Mouse (Mus musculus): Measurements from ENCODE around the gene Serpina1f. TPM values are rescaled to one million over a fixed set of nuclear protein-coding genes. Genes with fewer than 3 reads are reported as not detected.
"Not testable (repeated sequence)": the region's sequence is repeated elsewhere in the genome, so short reads cannot be mapped to it uniquely, and the experiment has no call there.

Serpina1f gene
- polyA plus RNA-seq, 1 experiment from 2014 or later: not detected

DNA sequence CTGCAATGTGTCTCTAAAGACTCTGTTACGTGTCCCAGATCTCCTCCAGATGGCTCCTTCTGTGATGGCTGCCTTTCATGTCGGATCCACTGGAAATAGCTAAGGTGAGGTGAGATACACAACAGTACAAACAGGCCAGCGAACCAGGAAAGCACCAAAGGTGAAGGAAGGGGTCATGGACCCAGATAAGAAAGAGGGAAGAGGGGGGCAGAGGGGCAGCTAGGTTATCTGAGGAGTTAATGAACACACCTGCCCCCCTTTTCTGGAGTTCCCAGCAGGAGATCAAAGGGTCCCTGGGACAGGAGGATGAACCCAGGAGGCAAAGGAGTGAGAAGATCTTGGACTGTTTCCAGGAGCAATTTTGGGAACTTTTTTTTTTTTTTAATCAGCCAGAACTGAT, 9.9 kb downstream of the Serpina1f start:
- H3K27me3 ChIP-seq: no peaks in the 10 kb centered on the region
- no peak for ATAC-seq (ENCODE audit: insufficient number of reproducible peaks, insufficient read depth, low FRiP score, low TSS enrichment)
- no peak overlapping the region for H3K9ac ChIP-seq
- H3K4me3 ChIP-seq: no peak overlapping the region
- WGBS: 78% methylated on average over 3 of the region's 3 CpGs
- no peak overlapping the region for H3K27ac ChIP-seq
- no peaks in the 10 kb centered on the region for H3K4me1 ChIP-seq
- no peaks in the 10 kb centered on the region for H3K36me3 ChIP-seq
- H3K4me2 ChIP-seq (replicated peaks): no peak overlapping the region
- no peaks in the 10 kb centered on the region for H3K9me3 ChIP-seq

DNA sequence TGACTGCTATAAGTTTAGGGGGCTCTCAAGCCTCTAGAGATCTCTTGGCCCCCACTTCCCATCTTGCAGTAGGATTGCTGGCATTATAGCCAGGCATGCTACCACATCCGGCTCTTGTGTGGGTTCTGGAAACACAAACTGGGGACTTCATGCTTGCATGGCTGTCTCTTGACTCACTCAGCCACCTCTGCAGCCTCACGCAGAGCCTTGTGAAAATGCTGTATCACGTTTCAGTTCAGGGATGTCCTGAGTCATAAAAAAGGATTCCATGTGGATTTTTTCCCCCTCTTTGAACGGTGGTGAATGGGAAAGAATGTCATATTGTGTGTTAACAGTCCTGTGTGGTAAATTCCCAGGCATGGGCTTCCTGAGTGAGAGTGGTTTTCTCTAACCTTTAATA, 11.6 kb downstream of the Serpina1f start:
- no peak for ATAC-seq (ENCODE audit: insufficient number of reproducible peaks, insufficient read depth, low FRiP score, low TSS enrichment)
- WGBS: 48% methylated on average over 4 of the region's 4 CpGs

DNA sequence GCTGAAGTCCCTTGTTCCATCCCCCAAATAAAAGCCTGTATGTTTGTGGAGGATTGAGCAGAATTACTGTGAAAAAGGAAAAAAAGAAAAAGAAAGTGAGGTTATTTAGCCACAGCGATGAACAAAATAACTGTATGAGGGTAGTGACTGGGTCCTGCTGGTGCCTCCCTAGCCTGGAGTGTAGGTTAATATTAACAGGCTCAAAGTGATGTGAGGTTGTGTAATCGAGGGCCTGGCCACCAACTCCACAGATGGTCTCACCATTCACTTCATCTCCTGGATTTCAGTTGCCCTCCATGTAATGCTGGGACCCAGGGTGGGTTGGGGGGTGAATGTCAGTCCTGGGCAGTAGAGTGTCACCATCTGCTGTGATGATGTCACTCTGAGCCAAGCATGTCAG, 13.6 kb downstream of the Serpina1f start:
- H3K9ac ChIP-seq: no peak overlapping the region
- WGBS: 81% methylated on average over 2 of the region's 2 CpGs
- no peaks in the 10 kb centered on the region for H3K27me3 ChIP-seq
- no peaks in the 10 kb centered on the region for H3K9me3 ChIP-seq
- no peak overlapping the region for H3K27ac ChIP-seq
- ATAC-seq (ENCODE audit: insufficient number of reproducible peaks, insufficient read depth, low FRiP score, low TSS enrichment): no peak
- no peaks in the 10 kb centered on the region for H3K36me3 ChIP-seq
- no peak overlapping the region for H3K4me3 ChIP-seq
- H3K4me2 ChIP-seq (replicated peaks): no peak overlapping the region
- H3K4me1 ChIP-seq: no peaks in the 10 kb centered on the region

More for the DNA sequence above, 11.6 kb downstream of the Serpina1f start:
- Histone ChIP-seq H3K27me3 (no peaks in the 10 kb centered on the region), H3K9me3 (no peaks in the 10 kb centered on the region), H3K4me3 (no peak overlapping the region), H3K27ac (no peak overlapping the region), H3K4me2 (replicated peaks) (no peak overlapping the region), H3K9ac (no peak overlapping the region), H3K36me3 (no peaks in the 10 kb centered on the region), H3K4me1 (no peaks in the 10 kb centered on the region)

DNA sequence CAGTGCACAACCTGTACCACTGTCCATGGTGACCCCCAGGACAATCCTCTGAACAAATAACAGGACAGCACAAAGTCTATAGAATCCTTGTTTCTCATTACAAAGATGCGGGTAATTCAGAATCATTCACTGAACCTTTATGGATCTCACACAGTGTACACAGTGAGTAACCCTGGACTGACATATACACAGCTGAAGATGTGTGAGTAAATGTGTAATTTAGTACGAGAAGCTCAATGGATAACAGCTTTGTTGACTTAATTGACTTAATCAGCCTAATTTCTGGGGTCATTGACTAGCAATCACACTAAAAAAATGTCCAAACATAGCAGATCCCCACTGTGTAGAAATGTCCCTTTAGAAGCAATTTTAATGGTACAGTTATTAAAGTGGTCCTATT, 14.2 kb downstream of the Serpina1f start:
- Histone ChIP-seq H3K4me2 (replicated peaks) (no peak overlapping the region), H3K4me3 (no peak overlapping the region), H3K9me3 (no peaks in the 10 kb centered on the region), H3K9ac (no peak overlapping the region), H3K4me1 (no peaks in the 10 kb centered on the region), H3K36me3 (no peaks in the 10 kb centered on the region), H3K27me3 (no peaks in the 10 kb centered on the region), H3K27ac (no peak overlapping the region)
- no peak for ATAC-seq (ENCODE audit: insufficient number of reproducible peaks, insufficient read depth, low FRiP score, low TSS enrichment)
- WGBS: 71% methylated on average over 2 of the region's 2 CpGs

DNA sequence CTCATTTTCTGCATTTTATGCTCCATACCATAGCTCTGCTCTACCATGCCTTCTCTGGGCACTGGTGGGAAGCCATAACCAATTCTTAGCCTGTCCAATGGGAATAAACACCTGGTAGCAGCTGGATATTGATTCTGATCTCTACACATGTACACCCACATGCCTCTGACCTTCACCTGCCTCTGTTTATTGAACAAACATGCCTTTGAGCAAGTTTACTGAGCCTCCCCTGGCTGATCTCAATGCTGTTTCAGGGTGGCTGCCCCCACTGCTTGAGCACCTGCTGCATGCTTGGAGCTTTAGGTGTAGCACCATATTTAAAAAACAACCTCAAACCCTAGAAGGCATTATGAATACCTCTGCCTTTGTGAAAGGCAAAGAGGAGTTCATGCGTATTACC, 15.5 kb downstream of the Serpina1f start:
- H3K4me2 ChIP-seq (replicated peaks); H3K9ac ChIP-seq; ATAC-seq (ENCODE audit: insufficient number of reproducible peaks, insufficient read depth, low FRiP score, low TSS enrichment); H3K27ac ChIP-seq; H3K4me3 ChIP-seq; H3K4me1 ChIP-seq; H3K27me3 ChIP-seq; H3K9me3 ChIP-seq; H3K36me3 ChIP-seq: not testable (repeated sequence)
- whole genome bisulfite sequencing: 95% methylated on average over 1 of the region's 1 CpGs

DNA sequence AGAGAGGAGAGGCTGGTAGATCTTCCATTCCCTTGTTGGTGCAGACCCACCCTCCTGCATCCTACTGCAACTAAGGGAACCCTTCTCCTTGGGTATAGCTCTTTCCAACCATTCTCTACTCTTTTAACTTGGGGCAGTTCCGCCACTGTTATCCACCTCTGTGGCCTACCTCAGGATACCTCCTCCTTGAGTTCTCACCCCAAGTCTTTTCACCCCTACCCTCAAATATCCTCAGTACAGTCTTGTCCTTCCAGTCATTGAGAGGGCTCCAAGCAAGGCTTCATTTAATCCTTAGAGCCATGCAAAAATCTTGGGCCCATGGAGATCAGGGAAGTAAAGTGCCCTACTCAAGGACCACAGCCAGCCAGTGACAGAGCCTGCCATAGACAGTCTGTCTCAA, 19.3 kb downstream of the Serpina1f start, which contains the start of gene Serpina16:
Serpina16 (minus strand) TSS at position 101 of the 400 bp plus-strand sequence.
- ATAC-seq (ENCODE audit: insufficient number of reproducible peaks, insufficient read depth, low FRiP score, low TSS enrichment): no peak
- Histone ChIP-seq H3K27me3 (no peaks in the 10 kb centered on the region), H3K9ac (no peak within 1 kb of the TSS), H3K4me3 (no peak within 1 kb of the TSS), H3K36me3 (no peaks in the 10 kb centered on the region), H3K4me1 (no peaks in the 10 kb centered on the region), H3K9me3 (no peaks in the 10 kb centered on the region), H3K27ac (no peak within 1 kb of the TSS), H3K4me2 (replicated peaks) (no peak within 1 kb of the TSS)
- 84% methylated on average over 1 of the region's 1 CpGs for WGBS

DNA sequence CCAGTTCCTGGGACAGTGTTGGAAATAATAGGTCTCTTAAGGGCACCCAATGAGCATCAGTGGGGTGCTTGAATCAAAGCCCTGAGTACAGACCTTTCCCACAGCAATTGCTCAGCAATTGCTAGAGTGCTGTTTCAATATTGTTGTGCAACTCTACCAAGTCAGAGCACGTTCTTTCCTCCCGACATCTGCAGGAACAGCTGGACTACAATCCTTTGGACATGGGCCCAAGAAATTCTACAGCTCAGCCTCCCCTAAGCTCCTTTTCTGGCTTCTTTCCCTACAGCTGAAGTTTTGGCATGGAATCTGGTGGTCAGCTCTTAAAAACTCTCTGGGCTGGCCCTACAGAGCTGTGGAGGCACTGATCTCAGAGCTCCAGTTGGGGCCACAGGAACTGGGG, 22.1 kb downstream of the Serpina1f start:
- Histone ChIP-seq H3K9ac (no peak overlapping the region), H3K27ac (no peak overlapping the region), H3K27me3 (no peaks in the 10 kb centered on the region), H3K36me3 (no peaks in the 10 kb centered on the region), H3K9me3 (no peaks in the 10 kb centered on the region), H3K4me3 (no peak overlapping the region), H3K4me1 (no peaks in the 10 kb centered on the region), H3K4me2 (replicated peaks) (no peak overlapping the region)
- WGBS: 77% methylated on average over 2 of the region's 2 CpGs
- no peak for ATAC-seq (ENCODE audit: insufficient number of reproducible peaks, insufficient read depth, low FRiP score, low TSS enrichment)

DNA sequence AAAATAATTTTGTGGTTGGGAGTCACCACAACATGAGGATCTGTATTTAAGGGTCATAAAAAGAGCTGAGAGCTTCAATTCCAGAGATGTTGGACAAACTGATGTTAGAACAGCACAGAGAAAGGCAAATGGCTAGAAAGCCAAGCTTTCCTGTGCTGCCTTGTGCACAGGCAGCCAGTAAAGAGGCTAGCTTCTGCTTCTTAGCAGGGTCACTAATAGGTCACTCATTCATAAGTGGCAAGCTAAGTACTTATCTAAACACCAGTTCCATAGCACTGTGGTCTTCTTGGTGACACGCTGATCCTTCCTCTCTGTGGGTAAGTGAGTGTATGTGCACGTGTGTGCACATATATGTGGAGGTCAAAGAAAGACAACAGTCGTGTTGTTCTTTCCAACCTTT, 23.8 kb downstream of the Serpina1f start:
- no peaks in the 10 kb centered on the region for H3K9me3 ChIP-seq
- ATAC-seq (ENCODE audit: insufficient number of reproducible peaks, insufficient read depth, low FRiP score, low TSS enrichment): no peak
- H3K9ac ChIP-seq: no peak overlapping the region
- H3K36me3 ChIP-seq: no peaks in the 10 kb centered on the region
- H3K4me1 ChIP-seq: no peaks in the 10 kb centered on the region
- H3K4me3 ChIP-seq: no peak overlapping the region
- WGBS: 73% methylated on average over 3 of the region's 3 CpGs
- H3K4me2 ChIP-seq (replicated peaks): no peak overlapping the region
- no peaks in the 10 kb centered on the region for H3K27me3 ChIP-seq
- H3K27ac ChIP-seq: no peak overlapping the region

DNA sequence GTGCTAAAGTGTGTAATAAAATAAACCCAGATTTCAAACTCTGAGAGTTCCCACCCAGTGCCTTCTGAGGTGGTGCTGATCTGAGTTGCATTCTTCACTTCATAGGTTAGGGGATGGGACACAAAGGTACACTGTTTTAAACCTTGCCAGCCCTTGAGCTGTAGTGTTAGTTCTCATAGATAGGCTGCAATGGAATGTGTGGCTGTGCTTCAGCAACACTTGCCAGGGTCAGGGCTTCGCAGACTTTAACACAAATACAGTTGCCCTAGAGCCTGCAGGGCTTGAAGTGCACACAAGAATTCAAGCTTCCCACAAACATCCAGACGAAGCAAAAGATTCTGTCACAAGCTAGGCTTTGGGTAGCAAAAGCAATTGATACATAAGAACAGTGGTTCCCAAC, 24.4 kb downstream of the Serpina1f start:
- ATAC-seq (ENCODE audit: insufficient number of reproducible peaks, insufficient read depth, low FRiP score, low TSS enrichment): no peak
- Histone ChIP-seq H3K9ac (no peak overlapping the region), H3K36me3 (no peaks in the 10 kb centered on the region), H3K4me1 (no peaks in the 10 kb centered on the region), H3K4me2 (replicated peaks) (no peak overlapping the region), H3K27me3 (no peaks in the 10 kb centered on the region), H3K4me3 (no peak overlapping the region), H3K27ac (no peak overlapping the region), H3K9me3 (no peaks in the 10 kb centered on the region)
- WGBS: 68% methylated on average over 2 of the region's 2 CpGs

DNA sequence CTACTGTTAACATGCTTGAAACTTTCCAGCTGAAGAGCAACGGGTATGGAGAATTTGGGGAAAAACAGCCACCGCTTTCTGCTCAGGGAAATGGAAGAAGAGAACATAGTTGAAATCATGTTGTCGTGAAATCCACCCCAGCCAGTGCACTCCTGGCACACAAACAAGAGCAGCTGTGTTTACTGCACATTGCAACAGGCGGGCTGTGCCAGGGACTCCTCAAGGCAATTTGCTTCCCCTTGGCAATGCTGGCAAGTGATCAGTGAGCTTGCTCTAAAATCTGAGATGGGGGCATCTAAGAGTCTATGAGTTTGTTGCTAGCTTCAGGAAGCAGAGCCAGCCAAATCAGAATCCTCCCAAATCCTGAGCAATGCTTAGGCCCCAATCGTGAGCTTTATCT, 25.0 kb downstream of the Serpina1f start:
- Histone ChIP-seq H3K9me3 (no peaks in the 10 kb centered on the region), H3K4me1 (no peaks in the 10 kb centered on the region), H3K27ac (no peak overlapping the region), H3K36me3 (no peaks in the 10 kb centered on the region), H3K4me2 (replicated peaks) (no peak overlapping the region), H3K4me3 (no peak overlapping the region), H3K9ac (no peak overlapping the region), H3K27me3 (no peaks in the 10 kb centered on the region)
- 85% methylated on average over 5 of the region's 5 CpGs for WGBS
- ATAC-seq (ENCODE audit: insufficient number of reproducible peaks, insufficient read depth, low FRiP score, low TSS enrichment): no peak

DNA sequence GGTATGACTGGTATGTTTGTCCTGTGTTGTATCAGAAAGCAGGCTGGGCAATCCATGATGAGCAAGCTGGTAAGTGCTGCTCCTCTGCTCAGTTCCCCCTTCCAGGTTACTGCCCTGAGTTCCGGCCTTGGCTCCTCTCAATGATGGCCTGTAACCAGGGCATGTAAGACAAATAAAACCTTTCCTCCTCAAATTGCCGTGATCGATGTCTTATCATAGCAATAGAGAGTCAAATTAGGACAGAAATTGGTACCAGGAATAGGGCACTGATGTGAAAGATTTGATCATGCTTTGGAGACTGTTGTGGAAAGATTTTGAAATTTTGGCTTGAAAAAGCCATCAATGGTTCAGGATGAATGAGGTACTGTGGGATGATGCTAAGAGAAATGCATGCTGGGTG, 30.0 kb downstream of the Serpina1f start:
- H3K4me3 ChIP-seq: no peak overlapping the region
- H3K4me2 ChIP-seq (replicated peaks): no peak overlapping the region
- H3K27me3 ChIP-seq: no peaks in the 10 kb centered on the region
- H3K27ac ChIP-seq: no peak overlapping the region
- H3K4me1 ChIP-seq: no peaks in the 10 kb centered on the region
- H3K9me3 ChIP-seq: no peaks in the 10 kb centered on the region
- H3K36me3 ChIP-seq: no peaks in the 10 kb centered on the region
- 84% methylated on average over 3 of the region's 3 CpGs for WGBS
- no peak overlapping the region for H3K9ac ChIP-seq
- ATAC-seq (ENCODE audit: insufficient number of reproducible peaks, insufficient read depth, low FRiP score, low TSS enrichment): no peak

DNA sequence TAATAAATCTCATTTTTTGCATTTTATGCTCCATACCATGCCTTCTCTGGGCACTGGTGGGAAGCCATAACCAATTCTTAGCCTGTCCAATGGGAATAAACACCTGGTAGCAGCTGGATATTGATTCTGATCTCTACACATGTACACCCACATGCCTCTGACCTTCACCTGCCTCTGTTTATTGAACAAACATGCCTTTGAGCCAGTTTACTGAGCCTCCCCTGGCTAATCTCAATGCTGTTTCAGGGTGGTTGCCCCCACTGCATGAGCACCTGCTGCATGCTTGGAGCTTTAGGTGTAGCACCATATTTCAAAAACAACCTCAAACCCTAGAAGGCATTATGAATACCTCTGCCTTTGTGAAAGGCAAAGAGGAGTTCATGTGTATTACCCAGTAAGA, 33.3 kb downstream of the Serpina1f start:
- H3K9ac ChIP-seq; H3K27ac ChIP-seq; H3K36me3 ChIP-seq; ATAC-seq (ENCODE audit: insufficient number of reproducible peaks, insufficient read depth, low FRiP score, low TSS enrichment); H3K4me2 ChIP-seq (replicated peaks); H3K4me1 ChIP-seq; H3K9me3 ChIP-seq; H3K27me3 ChIP-seq; H3K4me3 ChIP-seq: not testable (repeated sequence)

DNA sequence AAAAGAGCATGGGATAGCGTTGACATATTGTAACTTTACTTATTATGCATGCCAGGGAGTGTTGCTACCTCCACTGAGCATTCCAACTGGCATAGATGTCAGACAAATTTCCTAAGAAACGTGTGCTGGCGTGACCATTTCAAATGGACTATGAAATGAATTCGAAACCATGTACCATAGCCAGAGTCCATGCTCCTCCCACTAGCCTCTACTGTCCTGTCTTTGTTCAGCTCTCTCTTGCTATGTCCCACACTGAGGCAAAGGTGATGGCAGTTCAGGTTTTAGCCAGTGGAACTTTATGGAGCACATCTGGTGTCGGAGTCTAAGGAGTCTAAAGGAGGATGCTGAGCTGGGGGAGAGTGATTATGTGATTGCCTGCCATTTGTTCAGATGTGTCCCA, 35.3 kb downstream of the Serpina1f start:
- 86% methylated on average over 5 of the region's 5 CpGs for WGBS
- Histone ChIP-seq H3K4me1 (no peaks in the 10 kb centered on the region), H3K9ac (no peak overlapping the region), H3K4me2 (replicated peaks) (no peak overlapping the region), H3K9me3 (no peaks in the 10 kb centered on the region), H3K27ac (no peak overlapping the region), H3K36me3 (no peaks in the 10 kb centered on the region), H3K4me3 (no peak overlapping the region), H3K27me3 (no peaks in the 10 kb centered on the region)
- ATAC-seq (ENCODE audit: insufficient number of reproducible peaks, insufficient read depth, low FRiP score, low TSS enrichment): no peak
